Mouse (Mus musculus) urinary bladder, adult 2 months (tissue): ENCODE measurements around the gene Snapc5. TPM values are rescaled to one million over a fixed set of nuclear protein-coding genes. Genes with fewer than 3 reads are reported as not detected.
"Not testable (repeated sequence)": the region's sequence is repeated elsewhere in the genome, so short reads cannot be mapped to it uniquely, and the experiment has no call there.

Experiments used
- DNase-seq: peaks from one replicate; pipeline ENCODE4 v3.0.0; 2022; ENCODE audit warnings: low spot score
- polyA plus RNA-seq: library from polyadenylated mRNA; depleted of rRNA; stranded (reverse); fragments of >200 nt; gene quantifications from 2 replicates; pipeline ENCODE4 v1.2.3, GENCODE M21; 2012

Snapc5 gene
- polyA plus RNA-seq, 1 experiment = 46.3 TPM

DNA sequence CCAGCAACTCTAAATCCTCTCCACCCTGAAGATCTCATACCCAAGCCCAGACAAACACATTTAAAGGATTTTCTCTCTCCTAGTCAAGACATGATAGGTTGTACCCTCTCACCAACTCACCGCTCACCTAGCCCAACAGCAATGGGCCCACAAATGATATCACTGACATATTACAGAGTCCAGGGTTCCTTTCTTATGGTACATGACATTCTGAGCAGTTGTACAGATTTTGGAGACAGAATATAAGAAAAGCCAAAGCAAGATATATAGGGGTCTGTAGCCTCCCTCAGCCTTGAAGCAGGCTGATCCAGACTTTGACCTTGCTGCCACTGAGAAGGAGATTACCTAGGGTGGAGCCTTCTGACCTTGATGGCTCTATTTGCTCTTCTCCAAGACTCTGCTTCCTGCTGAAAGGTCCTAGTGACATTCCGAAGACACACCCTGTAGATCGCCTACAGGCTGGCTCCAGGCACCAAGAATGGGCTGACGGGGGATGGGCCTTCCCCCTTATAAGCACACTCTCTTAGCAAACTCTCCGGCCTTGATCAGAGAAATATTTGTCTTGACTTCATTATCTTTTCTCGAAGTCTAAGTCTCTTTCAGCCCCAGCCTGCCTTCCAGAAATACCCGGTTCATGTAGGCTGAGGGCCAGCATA is 19.8 kb downstream of the Snapc5 start:
- DNase-seq = not testable (repeated sequence)

DNA sequence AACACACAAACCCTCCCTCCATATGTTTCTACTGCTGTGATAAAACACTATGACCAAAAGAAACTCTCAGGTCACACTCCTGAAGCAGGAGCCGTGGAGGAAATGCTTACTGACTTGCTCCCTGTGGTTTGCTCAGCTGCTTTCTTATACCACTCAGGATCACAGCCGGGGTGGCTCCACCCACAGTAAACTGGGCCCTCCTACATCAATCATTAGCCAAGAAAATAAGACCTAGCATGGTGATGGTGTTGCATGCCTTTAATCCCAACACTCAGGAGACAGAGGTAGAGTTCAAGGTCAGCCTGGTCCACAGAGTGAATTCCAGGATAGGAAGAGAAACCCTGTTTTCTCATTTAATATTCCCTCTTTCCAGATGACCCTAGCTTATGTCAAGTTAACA is 20.8 kb downstream of the Snapc5 start:
- no peak for DNase-seq

GRCm38 (mm10) chr9:64202331-64202730 is 23.3 kb downstream of the Snapc5 start:
- no peak for DNase-seq

GRCm38 (mm10) chr9:64202866-64203265 is 23.8 kb downstream of the Snapc5 start:
- DNase-seq = no peak

GRCm38 (mm10) chr9:64207509-64208084 is 28.5 kb downstream of the Snapc5 start:
- no peak for DNase-seq

GRCm38 (mm10) chr9:64214452-64214851 is 35.4 kb downstream of the Snapc5 start:
- no peak for DNase-seq

DNA sequence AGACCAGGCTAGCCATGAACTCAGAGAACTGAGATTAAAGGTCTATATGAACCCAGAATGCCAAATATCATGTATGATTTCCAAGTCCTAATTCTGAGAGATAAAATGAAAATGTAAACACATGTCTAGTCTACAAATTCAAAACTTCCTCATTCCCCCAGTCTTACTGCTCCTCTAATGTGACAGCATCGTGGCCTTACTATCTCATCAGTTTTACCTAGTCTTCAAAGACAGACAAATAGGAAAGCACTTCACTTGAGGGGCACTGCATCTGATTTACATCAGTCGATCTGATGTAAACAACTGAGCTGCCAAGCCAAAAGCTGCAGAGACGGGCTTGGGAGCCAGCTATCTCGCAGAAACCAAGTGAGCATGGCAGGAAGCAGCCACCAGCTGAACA is 37.0 kb downstream of the Snapc5 start:
- no peak for DNase-seq

DNA sequence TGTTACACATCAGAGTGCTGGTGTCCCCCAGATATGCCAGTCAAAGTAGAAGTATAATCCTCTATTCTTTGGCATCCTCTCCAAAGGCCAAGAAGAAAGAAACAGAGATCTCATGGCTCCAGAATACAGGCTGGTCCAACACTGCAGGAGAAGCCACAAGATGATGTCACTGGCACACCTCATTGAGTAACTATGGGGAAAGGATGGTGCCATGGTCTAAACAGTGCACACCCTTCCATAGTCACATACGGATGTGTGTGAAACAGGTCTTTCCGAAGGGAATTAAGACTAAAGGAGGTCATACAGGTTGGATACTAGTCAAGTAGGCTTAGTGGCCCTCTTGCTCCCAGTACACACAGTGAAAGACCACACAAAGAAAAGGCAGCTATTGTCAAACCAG is 37.6 kb downstream of the Snapc5 start:
- DNase-seq = no peak

DNA sequence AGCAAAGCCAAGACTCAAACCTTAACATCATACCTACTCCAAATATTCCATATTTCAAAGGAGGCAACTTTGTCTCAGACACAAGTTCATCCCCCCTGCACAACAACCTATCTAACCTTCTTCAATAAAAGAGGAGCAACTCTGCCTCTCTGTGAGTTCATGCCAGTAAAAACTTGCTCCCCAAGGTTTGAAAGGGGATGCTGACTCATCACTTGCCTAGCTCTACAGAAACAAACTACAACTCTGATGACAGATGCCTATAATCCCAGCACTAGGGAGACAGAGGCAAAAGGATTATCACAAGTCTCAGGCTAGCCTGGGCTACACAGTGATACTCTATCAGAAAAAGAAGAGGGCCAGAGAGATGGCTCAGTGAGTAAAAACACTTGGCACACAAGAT is 38.8 kb downstream of the Snapc5 start:
- DNase-seq = no peak

DNA sequence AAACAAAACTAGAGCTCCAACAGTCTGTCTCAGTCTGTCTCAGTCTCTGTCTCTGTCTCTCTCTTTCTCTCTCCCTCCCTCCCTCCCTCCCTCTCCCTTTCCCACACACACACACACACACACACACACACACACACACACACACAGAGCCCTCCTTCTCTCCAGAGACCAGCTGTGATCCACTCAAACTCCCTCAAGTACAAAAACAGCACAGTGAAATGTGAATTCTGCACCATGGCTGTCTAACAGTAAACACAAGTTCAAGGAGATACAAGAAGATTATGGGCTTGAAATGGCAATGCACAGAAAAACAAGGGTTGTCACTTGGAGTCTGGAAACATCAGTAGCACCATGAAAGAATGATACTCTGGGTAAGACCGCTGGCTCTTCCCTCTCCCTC is 40.2 kb downstream of the Snapc5 start:
- no peak for DNase-seq

DNA sequence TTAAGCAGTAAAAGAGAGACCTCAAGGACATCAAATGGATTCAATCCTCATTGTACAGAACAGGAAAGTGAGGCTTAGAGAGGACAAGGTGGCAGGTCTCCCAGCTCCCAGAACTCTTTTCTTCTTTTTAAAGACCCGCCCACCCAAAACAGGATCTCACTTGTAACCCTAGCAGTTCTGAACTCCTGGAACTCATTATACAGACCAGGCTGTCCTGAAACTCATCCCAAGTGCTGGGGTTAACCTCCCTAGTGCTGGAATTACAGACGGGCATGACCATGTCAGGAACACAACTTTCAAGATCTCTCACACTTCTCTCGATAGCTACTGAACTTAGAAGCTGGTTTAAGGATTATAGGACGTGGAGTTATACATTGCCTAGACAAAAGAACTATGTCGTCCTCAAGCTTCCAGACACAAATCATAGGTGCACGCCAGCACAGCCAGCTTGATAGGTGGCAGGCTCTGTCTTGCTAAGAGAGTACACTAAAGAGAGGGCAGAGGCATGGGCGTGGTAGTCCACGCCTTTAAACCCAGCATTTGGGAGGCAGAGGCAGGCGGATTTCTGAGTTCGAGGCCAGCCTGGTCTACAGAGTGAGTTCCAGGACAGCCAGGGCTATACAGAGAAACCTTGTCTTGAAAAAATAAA is 40.8 kb downstream of the Snapc5 start:
- DNase-seq = no peak

DNA sequence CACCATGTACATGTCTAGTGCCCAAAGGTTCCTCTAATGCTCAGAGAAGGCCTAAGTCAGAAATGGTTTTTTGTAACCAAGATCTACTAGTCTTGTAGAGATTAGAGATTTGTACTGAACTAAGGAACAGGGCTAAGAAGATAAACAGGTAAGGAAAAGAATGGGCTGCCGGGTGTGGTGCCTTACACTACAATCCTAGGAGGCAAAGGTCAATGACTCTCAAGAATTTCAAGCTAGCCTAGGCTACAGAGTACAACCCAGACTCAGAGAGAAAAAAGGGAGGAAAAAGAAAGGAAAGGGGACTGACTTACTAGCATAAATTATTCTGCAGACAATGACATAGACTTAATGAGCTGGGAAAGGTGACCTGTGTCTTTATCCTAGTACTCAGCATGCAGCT is 41.5 kb downstream of the Snapc5 start:
- DNase-seq = no peak

DNA sequence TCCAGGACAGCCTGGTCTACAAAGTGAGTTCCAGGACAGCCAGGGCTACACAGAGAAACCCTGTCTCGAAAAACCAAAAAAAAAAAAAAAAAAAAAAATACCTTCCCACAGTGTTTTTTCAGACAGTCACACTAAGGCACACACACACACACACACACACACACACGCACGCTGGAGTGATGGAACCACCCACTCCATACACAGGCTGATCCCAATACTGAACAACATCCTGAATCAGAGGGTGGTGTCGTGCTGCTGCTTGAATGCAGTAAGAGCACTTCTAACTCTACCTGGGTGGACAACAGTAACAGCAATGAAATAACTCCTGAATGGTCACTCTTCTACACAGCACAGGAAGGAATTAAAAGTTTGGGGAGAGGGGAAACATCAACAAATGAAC is 42.4 kb downstream of the Snapc5 start:
- DNase-seq = no peak

DNA sequence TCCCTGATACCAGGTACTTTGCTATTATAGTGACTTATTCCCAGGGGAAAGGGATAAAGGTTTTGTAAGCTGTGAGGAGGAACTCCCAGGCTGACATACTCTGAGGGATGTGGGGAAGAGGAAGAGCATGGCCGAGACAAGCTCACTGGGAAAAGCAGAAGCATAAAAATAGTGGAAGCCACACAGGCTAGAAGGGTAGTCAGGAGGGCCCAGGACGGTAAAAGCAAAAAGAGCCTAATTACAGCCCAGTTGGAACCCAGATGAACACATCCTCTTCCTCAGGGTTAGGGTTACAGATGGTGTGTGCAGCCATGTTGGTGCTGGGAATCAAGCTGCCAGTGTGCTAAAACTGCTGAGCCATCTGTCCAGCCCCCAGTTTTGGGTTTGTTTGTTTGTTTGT is 43.0 kb downstream of the Snapc5 start:
- DNase-seq = no peak

DNA sequence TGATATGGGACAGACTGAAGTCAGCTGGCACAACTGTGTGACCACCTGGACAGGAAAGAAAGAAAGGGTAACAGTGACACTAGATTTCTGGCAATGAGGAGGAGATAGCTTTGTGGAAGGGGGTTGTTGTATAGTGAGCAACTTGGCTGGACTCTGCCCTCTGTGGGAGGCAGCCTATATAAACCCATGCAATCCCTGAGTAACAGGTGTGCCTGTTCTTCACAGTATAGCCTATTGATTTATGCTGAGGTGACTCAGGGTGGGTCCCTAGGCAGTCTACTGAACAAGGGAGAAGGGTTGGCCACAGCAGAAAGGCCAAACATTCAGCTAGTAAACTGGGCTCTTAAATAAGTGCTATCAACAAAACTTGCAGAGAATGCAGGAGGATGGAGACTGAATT is 46.7 kb downstream of the Snapc5 start:
- DNase-seq = no peak

- no peak for DNase-seq
Observed at GRCm38 (mm10) chr9:64227736-64228135, 48.7 kb downstream of the Snapc5 start.

DNA sequence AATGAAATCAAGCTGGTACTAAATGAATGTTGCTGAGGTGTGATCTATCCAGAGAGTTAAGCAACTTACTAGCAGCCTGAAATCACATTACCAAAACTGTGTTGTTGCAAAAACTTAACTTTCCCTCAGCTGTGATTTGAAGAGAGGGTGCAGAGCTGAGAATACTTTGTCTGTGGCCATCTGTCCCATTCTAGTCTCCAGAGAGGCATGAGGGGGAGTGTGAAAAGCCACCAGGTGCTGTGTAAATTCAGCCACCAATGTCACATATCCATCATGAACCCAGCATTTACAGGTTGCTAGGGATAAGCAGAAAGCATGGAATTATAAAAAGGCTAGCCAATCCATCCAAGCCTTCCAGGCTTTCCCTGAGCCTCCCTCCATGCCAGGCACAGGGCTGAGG is 49.9 kb downstream of the Snapc5 start:
- DNase-seq = no peak

DNA sequence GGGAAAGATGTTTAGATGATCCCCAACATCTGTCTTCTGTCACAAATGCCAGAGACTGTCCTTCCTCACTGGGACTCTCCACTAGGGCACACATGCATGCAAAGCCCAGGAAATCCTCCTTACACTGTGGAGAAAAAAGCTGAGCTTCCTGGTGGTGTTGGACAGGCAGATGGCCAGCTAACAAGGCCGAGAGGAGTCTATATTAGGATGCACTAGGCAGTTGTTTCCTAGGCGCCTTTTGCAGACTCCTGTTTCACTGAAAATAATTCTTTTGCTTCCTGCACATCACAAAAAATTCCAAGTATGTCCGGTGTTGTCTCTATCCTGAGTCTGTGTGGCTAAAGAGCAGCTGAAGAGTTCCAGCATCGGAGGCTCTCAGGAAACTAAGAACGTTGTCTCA is 52.1 kb downstream of the Snapc5 start:
- DNase-seq = no peak

DNA sequence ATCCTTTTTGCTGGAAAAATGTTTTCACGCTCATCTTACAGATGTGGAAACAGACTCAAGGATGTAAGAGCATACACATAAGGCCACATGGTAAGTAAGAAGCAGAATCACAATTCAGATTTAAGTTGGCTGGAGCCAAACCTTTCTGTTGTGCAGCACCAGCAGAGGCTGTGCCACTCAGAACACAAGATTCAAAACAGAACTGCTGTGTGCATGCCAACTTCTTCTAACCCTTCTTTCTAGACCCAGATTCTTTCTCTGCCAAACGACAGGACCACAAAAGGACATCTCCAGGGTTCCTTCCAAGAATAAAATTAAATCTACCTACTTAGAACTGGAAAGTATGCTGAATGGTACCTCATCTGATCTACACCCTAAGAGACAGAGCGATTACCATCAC is 52.6 kb downstream of the Snapc5 start:
- no peak for DNase-seq

DNA sequence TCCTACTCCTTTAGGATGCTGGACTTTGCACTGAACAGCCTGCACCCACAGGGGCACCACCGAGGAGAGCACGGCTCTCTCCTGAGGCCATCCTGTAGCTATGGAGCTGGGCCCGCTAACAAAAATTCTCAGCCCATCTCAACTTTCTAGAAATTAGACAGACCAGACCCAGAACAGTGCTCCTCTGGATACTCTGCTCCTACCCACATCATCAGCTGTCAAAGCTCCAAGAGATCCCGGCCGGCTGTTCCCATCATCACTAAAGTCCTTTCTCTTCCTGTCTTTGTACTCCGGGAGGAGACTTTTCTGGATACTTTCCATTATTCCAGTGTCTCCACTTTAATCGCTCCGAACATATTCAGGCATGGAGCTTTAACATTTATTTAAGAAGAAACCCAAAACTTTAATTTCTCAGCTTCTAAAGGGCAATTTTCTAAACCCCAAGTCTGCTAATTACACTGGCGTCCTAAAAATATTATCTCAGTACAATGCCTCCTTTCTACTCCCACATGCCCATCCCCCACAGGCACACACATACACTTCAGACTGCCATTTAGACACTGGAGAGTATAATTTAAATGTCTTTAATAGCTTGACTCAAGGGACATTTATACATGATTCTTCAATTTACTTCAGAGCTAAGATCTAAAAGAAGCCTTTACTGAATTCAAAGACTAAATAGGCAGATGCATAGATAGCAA is 53.3 kb downstream of the Snapc5 start:
- DNase-seq = no peak
